Mouse (Mus musculus): ENCODE results near the gene Slco2a1. TPM values are rescaled to one million over a fixed set of nuclear protein-coding genes. Genes with fewer than 3 reads are reported as not detected.

Gene Slco2a1
- polyA plus RNA-seq, 1 experiment from 2014 or later: 7.2 TPM

DNA sequence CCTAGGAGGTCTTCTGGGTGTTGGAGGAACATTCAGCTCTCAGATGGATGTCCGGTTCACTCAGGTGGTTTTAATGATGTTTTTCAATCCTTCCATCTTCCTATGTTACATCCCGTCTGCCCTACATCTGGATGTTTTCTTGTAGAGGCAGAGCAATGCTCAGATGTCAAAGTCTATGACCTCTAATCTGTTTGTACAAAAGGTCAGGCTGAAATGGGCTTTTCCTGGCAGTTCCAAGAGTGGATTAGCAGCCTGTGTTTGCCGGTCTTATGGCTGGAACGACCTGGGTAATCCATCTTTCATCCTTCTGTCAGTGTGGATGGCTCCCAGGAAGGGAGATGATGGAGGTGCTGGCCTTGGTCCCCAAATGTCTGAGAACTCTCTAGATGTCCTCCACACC lies 2.6 kb upstream of the Slco2a1 start:
- Histone ChIP-seq H3K9ac (no peak overlapping the region), H3K27ac (replicated peaks) (no peak overlapping the region), H3K4me1 (peaks cover 18% of the 10 kb centered on the region), H3K27me3 (replicated peaks) (no peaks in the 10 kb centered on the region), H3K9me3 (no peaks in the 10 kb centered on the region; the same call in 1 of the 2 replicates), H3K36me3 (no peaks in the 10 kb centered on the region), H3K4me2 (no peak overlapping the region), H3K4me3 (no peak overlapping the region)
- WGBS: 46% methylated on average over 4 of the region's 4 CpGs
- ATAC-seq (ENCODE audit: extremely low read depth, insufficient number of reproducible peaks, low FRiP score, low TSS enrichment): no peak

DNA sequence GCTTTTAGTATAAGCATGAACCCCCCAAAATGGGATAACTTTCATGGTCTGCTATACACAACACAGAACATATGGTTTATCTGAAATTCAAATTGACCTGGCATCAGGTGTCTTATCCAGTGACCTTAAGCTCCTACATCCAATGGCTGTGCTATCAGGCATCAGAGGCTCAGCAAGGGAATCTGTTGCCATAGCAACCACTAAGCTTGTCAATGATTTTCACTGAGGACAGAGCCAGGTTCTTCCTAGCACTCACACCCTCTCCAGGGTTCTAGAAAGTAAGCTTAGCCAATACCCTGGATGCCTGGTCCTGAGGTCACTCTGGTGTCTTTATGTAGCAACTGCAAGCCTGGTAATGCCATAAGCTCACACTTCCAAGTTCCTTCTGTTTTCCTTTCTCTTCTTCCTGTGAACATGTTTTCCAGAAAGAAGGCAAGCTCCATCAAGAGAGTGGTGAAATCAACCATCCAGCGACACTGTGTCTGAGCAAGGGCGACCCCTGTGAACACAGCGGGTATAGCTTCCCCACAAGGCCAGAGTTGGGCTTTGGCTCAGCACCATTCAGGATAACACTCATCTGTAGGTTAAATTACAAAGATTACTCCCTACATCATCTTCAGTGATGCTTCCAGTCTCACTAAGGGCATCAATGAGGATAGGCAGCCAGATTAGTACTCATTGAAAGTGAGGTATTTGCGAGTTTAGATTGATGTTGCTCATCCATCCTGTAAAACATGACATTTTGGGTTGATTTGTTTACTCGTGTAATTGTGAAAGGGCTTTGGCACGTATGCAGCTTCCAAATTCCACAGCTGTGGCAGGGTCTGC lies 2.0 kb downstream of the Slco2a1 start:
- H3K27ac ChIP-seq (replicated peaks): 0 out of 2 replicates have a peak overlapping the region, but pooled peaks have one; percentile 13
- no peaks in the 10 kb centered on the region for H3K36me3 ChIP-seq
- no peak overlapping the region for H3K4me3 ChIP-seq
- peaks cover 43% of the 10 kb centered on the region for H3K4me1 ChIP-seq
- 37% methylated on average over 6 of the region's 6 CpGs for WGBS
- no peaks in the 10 kb centered on the region; the same call in 1 of the 2 replicates for H3K9me3 ChIP-seq
- H3K27me3 ChIP-seq (replicated peaks): no peaks in the 10 kb centered on the region
- H3K4me2 ChIP-seq: no peak overlapping the region
- H3K9ac ChIP-seq: no peak overlapping the region
- ATAC-seq (ENCODE audit: extremely low read depth, insufficient number of reproducible peaks, low FRiP score, low TSS enrichment): no peak

DNA sequence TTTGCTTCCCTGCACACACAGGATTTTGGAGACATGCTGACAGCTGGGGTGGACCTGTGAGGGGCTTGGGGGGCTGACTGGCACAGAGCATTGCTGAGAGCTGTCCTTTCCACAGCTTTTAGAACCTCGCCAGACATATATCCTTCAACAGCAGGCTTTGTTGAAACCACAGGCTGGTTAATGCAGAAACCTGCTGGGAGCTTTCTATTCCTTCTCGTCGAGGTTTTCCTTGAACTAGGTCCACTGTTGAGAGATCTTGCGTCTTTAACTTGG lies 2.6 kb downstream of the Slco2a1 start:
- Histone ChIP-seq H3K36me3 (no peaks in the 10 kb centered on the region), H3K4me3 (no peak overlapping the region), H3K4me1 (peaks cover 42% of the 10 kb centered on the region), H3K4me2 (no peak overlapping the region), H3K27ac (replicated peaks) (0 out of 2 replicates have a peak overlapping the region, but pooled peaks have one; percentile 13), H3K9me3 (no peaks in the 10 kb centered on the region; the same call in 1 of the 2 replicates), H3K9ac (no peak overlapping the region), H3K27me3 (replicated peaks) (no peaks in the 10 kb centered on the region)
- 52% methylated on average over 4 of the region's 4 CpGs for WGBS
- no peak for ATAC-seq (ENCODE audit: extremely low read depth, insufficient number of reproducible peaks, low FRiP score, low TSS enrichment)

DNA sequence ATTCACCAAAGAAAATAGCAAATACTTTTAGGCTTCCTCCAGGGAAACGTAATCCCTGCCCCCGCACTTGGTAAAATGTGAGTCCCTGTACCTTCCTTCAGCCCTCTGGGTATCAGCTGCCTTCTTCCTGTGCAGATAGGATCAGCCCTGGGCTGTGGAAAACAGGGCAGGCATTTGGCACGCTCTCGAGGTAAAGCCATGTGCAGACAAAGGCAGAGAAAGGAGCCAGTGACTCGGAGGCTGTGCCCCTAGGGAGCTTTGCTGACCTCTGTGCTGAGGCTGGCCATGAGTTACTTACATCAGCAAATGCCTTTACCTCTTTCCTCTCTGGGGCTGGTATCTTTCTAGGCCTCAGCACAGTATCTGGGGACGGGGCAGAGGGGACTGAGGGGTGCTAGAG lies 4.4 kb downstream of the Slco2a1 start:
- Histone ChIP-seq H3K27ac (replicated peaks) (peak overlapping the region; percentile 55), H3K9ac (peak overlapping the region; percentile 42), H3K4me1 (peaks cover 42% of the 10 kb centered on the region), H3K36me3 (no peaks in the 10 kb centered on the region), H3K4me2 (no peak overlapping the region), H3K9me3 (no peaks in the 10 kb centered on the region), H3K4me3 (no peak overlapping the region), H3K27me3 (replicated peaks) (no peaks in the 10 kb centered on the region)
- 20% methylated on average over 6 of the region's 6 CpGs for WGBS
- ATAC-seq (ENCODE audit: extremely low read depth, insufficient number of reproducible peaks, low FRiP score, low TSS enrichment): no peak

DNA sequence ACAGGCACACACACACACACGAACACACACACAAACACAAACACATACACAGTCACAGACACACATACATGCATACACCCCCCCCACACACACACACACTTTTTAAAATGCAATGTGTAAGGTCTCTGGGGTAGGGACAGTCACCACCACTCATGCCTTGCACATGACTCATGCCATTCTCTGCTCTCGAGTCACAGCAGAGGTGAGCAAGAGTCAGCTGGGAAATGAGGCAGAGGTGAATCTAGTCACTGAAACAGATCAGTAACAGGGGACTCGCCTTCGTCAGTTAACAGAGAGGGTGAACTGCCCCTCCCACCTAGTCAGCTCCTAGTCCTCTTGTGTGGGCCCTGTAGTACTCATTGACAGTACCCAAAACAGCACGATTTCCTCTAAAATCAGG lies 5.3 kb downstream of the Slco2a1 start:
- Histone ChIP-seq H3K36me3 (no peaks in the 10 kb centered on the region), H3K27me3 (replicated peaks) (no peaks in the 10 kb centered on the region; the same call in 1 of the 2 replicates), H3K4me1 (peaks cover 42% of the 10 kb centered on the region), H3K4me3 (no peak overlapping the region), H3K9me3 (no peaks in the 10 kb centered on the region), H3K9ac (no peak overlapping the region), H3K4me2 (no peak overlapping the region), H3K27ac (replicated peaks) (peak overlapping the region; percentile 55; the same call in 1 of the 2 replicates)
- ATAC-seq (ENCODE audit: extremely low read depth, insufficient number of reproducible peaks, low FRiP score, low TSS enrichment): no peak
- 39% methylated on average over 5 of the region's 5 CpGs for WGBS

DNA sequence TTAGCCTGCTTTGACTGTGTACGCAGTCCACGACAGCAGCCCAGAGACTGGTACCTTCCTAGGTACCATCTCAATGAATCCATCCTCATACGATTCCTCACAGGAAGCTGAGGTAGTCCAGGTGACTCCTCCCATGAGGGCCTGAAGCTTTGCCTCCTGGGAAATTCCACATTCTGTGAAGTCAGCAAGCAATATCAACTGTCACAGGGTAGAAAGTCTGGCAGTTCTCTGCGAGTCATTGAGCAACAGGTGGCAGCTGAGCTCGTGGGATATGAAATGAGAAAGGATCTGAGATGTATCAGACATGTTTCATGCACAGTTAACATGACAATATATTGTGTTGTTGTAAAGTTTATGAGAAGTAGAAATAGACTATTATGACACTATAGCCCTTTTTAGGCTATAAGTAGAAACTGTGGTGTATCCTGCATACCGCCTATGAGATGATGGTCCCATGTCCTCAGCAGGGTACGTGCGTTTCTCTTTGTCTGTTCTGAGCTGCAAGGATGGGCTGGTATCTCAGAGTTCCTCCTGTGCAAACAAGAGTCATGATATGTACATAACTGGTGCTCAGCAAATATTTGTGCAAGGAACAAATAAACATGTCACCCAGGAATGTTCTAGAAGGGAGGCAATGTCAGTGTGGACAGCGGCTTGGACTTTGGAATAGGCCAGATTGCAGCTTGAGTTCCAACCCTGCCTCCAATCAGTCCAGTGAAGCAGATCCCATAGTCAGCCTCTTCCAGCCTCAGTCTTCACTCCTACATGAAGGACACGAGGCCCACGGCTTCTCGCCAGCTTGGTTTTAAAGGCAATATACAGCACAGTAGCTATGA lies 7.5 kb downstream of the Slco2a1 start:
- Histone ChIP-seq H3K9me3 (no peaks in the 10 kb centered on the region), H3K4me1 (peaks cover 33% of the 10 kb centered on the region), H3K4me2 (no peak overlapping the region), H3K27ac (replicated peaks) (no peak overlapping the region), H3K9ac (no peak overlapping the region), H3K4me3 (no peak overlapping the region), H3K27me3 (replicated peaks) (no peaks in the 10 kb centered on the region; the same call in 1 of the 2 replicates), H3K36me3 (no peaks in the 10 kb centered on the region)
- 80% methylated on average over 12 of the region's 12 CpGs for WGBS
- ATAC-seq (ENCODE audit: extremely low read depth, insufficient number of reproducible peaks, low FRiP score, low TSS enrichment): no peak

DNA sequence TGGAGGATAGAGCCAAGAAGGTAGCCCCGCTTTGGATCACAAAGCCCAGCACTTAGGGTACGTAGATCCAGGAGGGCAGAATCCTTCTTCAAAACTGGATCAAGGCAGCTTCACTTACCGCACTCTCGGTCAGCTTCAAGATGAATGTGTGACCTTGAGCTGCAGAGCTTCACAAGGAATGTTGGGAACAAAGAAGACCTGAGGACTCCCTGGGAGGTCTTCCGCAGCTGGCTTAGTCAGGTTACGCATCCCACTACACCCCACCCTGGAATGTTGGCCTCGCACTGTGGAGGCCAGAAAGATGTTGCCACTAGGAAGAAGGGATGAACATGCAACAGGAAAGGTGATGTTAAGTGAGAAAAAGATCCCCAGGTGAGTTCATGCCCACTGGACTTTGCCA lies 11.9 kb downstream of the Slco2a1 start:
- H3K27ac ChIP-seq (replicated peaks): no peak overlapping the region
- no peak for ATAC-seq (ENCODE audit: extremely low read depth, insufficient number of reproducible peaks, low FRiP score, low TSS enrichment)
- no peaks in the 10 kb centered on the region; the same call in 1 of the 2 replicates for H3K27me3 ChIP-seq (replicated peaks)

DNA sequence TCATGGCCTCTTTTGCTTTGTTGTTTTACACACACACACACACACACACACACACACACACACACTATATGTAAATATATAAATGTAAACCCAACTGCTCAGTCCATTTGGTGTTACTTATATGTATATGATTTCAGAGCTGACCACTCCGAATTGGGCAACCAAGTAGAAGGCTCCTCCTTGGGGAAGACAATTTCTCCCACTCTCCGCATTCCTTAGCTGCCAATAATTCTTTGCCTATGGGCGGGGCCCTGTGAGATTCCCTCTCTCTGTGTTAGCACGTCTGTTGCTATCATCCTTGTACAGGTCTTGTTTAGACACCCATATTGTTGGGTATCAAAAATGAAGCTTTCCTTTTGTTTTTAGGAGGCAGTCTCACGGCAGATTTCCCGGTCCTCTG lies 15.8 kb downstream of the Slco2a1 start:
- H3K9me3 ChIP-seq: no peaks in the 10 kb centered on the region
- H3K36me3 ChIP-seq: no peaks in the 10 kb centered on the region
- WGBS: 65% methylated on average over 6 of the region's 6 CpGs
- H3K4me3 ChIP-seq: no peak overlapping the region
- no peak for ATAC-seq (ENCODE audit: extremely low read depth, insufficient number of reproducible peaks, low FRiP score, low TSS enrichment)
- H3K9ac ChIP-seq: no peak overlapping the region
- H3K4me1 ChIP-seq: peaks cover 49% of the 10 kb centered on the region
- H3K27me3 ChIP-seq (replicated peaks): peaks cover 5% of the 10 kb centered on the region
- H3K4me2 ChIP-seq: no peak overlapping the region
- no peak overlapping the region for H3K27ac ChIP-seq (replicated peaks)

More for the DNA sequence above, 11.9 kb downstream of the Slco2a1 start:
- WGBS: 75% methylated on average over 7 of the region's 7 CpGs
- H3K4me3 ChIP-seq: no peak overlapping the region
- H3K9me3 ChIP-seq: no peaks in the 10 kb centered on the region
- H3K9ac ChIP-seq: no peak overlapping the region
- H3K4me2 ChIP-seq: no peak overlapping the region
- peaks cover 11% of the 10 kb centered on the region for H3K4me1 ChIP-seq
- no peaks in the 10 kb centered on the region for H3K36me3 ChIP-seq

DNA sequence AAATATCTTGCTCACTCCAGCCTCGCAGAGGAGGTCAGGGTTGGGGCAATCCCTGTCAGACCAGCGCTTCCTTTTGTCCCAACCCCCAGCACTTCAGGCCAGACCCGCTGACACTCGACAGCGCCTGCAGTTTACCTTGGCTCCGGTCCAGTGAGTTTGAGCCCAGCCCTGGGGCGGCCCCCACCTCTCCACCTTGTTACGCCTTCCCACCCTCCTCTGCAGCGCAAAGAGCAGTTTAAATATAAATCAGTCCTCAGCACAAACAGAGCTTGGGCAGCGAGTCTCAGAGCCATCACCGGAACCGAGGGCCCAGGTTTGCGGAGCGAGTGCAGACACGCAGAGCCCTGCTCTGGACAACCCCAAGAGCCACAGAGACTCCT lies 19.2 kb downstream of the Slco2a1 start:
- Histone ChIP-seq H3K27me3 (replicated peaks) (peaks cover 5% of the 10 kb centered on the region), H3K27ac (replicated peaks) (peak overlapping the region; percentile 78), H3K9me3 (no peaks in the 10 kb centered on the region), H3K36me3 (no peaks in the 10 kb centered on the region), H3K9ac (peak overlapping the region; percentile 86), H3K4me2 (peak overlapping the region; percentile 93), H3K4me3 (peak overlapping the region; percentile 58), H3K4me1 (peaks cover 58% of the 10 kb centered on the region)
- peak; percentile 69; the same call in 1 of the 2 replicates for ATAC-seq (ENCODE audit: extremely low read depth, insufficient number of reproducible peaks, low FRiP score, low TSS enrichment)
- under 1% methylated on average over 15 of the region's 15 CpGs for WGBS

DNA sequence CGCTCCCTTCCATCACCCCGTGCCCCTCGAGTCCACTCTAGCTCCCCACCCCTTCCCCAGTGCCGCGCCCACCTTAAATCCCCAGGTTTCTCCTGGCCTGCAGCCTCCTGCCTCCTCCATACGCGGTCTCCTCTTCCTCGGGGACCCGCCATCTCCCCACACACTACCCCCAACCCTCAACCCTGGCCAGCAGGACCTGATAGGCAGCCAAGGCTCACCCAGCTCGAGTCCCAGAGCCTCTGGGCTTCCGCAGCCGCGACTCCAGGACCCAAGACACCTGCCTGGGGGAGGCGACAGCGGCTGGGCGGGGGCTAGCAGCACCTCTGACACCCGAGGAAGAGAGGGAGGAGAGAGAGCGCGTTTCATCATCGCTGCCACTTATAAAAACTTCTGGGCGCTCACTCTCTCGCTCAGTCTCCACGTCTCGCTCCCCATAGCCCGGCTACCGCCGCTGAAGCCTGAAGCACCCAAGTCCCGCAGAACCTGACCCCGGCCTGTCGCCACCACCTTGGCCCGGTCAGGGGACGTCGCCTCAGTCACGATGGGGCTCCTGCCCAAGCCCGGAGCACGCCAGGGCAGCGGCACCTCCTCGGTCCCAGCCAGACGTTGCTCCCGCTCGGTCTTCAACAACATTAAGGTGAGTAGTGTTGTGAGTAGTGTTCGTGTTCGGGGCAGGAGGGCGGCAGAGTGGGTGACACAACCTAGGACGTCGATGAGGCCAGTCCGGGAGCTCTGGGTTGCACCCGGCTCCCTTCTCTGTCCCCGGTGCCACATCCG lies 19.8 kb downstream of the Slco2a1 start:
- H3K36me3 ChIP-seq: no peaks in the 10 kb centered on the region
- under 1% methylated on average over 50 of the region's 50 CpGs for WGBS
- no peaks in the 10 kb centered on the region for H3K9me3 ChIP-seq
- H3K4me2 ChIP-seq: peak overlapping the region; percentile 93
- H3K9ac ChIP-seq: peak overlapping the region; percentile 86
- peak; percentile 38; the same call in 1 of the 2 replicates for ATAC-seq (ENCODE audit: extremely low read depth, insufficient number of reproducible peaks, low FRiP score, low TSS enrichment)
- H3K4me1 ChIP-seq: peaks cover 58% of the 10 kb centered on the region
- H3K27me3 ChIP-seq (replicated peaks): peaks cover 5% of the 10 kb centered on the region
- H3K4me3 ChIP-seq: peak overlapping the region; percentile 58
- peak overlapping the region; percentile 78 for H3K27ac ChIP-seq (replicated peaks)

DNA sequence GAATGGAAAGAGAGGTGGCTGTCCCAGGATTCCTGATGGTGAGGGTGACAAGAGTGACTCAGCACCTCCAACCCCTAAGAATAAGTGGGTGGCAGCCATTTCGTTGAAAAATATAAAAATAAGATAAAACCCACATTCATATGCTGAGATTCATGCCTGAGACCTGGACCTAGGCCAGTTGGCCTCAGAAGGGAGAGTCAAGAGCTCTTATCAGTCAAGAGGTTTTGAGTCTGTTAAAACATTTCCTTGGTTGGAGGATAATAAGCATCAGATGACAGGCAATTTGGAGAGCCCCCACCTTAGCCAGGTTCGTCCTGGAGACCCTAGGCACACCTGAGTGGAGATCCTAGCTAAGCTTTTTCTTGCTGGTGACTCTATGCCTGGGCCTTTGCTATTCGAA lies 21.6 kb downstream of the Slco2a1 start:
- Histone ChIP-seq H3K4me2 (no peak overlapping the region), H3K4me1 (peaks cover 49% of the 10 kb centered on the region), H3K4me3 (no peak overlapping the region), H3K27me3 (replicated peaks) (peaks cover 5% of the 10 kb centered on the region), H3K36me3 (no peaks in the 10 kb centered on the region), H3K9me3 (no peaks in the 10 kb centered on the region), H3K9ac (no peak overlapping the region), H3K27ac (replicated peaks) (no peak overlapping the region)
- 49% methylated on average over 3 of the region's 3 CpGs for WGBS
- no peak for ATAC-seq (ENCODE audit: extremely low read depth, insufficient number of reproducible peaks, low FRiP score, low TSS enrichment)

Measured in heart, embryonic 13.5 days (tissue).